Mouse (Mus musculus) heart, postnatal 0 days (tissue): ENCODE data around the gene Rgma. TPM values are rescaled to one million over a fixed set of nuclear protein-coding genes. Genes with fewer than 3 reads are reported as not detected.

Source experiments
- ATAC-seq: fragments of 200-750 bp; cut with Nextera tagmentation; 2 replicates; pipeline ENCODE4 v1.8.0; 2017; ENCODE audit warnings: low read depth, moderate number of reproducible peaks, moderate library complexity; ENCODE audit not compliant: insufficient read depth
- DNase-seq: peaks from one replicate; pipeline ENCODE4 v3.0.0-alpha.2; 2016; ENCODE audit warnings: low spot score
- H3K27ac ChIP-seq: fragments of 300-500 bp; sonication (generic); 2 replicates; pipeline ENCODE4 v1.5.1; 2014; ENCODE audit warnings: low read depth, mild to moderate bottlenecking
- H3K27me3 ChIP-seq: fragments of 300-500 bp; sonication (generic); 2 replicates; pipeline ENCODE4 v1.6.1; 2014; ENCODE audit warnings: low read length, mixed read lengths; ENCODE audit not compliant: control insufficient read depth, insufficient read depth
- H3K36me3 ChIP-seq: fragments of 300-500 bp; sonication (generic); replicated peaks from 2 replicates; pipeline ENCODE4 v1.6.1; 2014; ENCODE audit warnings: low read length, mixed read lengths; ENCODE audit not compliant: control insufficient read depth, insufficient read depth
- H3K4me1 ChIP-seq: fragments of 300-500 bp; sonication (generic); 2 replicates; pipeline ENCODE4 v1.6.1; 2014; ENCODE audit warnings: antibody characterized with exemption; ENCODE audit not compliant: control insufficient read depth, insufficient read depth
- H3K4me2 ChIP-seq: fragments of 300-500 bp; sonication (generic); 2 replicates; pipeline ENCODE4 v1.6.1; 2014; ENCODE audit warnings: low read depth, mild to moderate bottlenecking, low read length, moderate library complexity
- H3K4me3 ChIP-seq: fragments of 300-500 bp; sonication (generic); 2 replicates; pipeline ENCODE4 v1.5.1; 2014; ENCODE audit warnings: low read depth, low read length
- H3K9ac ChIP-seq: fragments of 300-500 bp; sonication (generic); replicated peaks from 2 replicates; pipeline ENCODE4 v1.6.1; 2014; ENCODE audit warnings: low read depth, low read length, mixed read lengths
- H3K9me3 ChIP-seq: fragments of 300-500 bp; sonication (generic); replicated peaks from 2 replicates; pipeline ENCODE4 v1.6.1; 2016; ENCODE audit warnings: low read length; ENCODE audit not compliant: control insufficient read depth
- CTCF ChIP-seq: IDR thresholded peaks from 2 replicates; pipeline ENCODE4 v1.5.1; 2016; ENCODE audit warnings: antibody characterized with exemption, control low read depth, low read depth
- EP300 ChIP-seq: IDR thresholded peaks from 2 replicates; pipeline ENCODE4 v1.6.1; 2016; ENCODE audit warnings: antibody characterized with exemption, low read depth
- WGBS: fragments of 180-500 bp; shearing (Covaris S2); extraction: QIAGEN DNeasy Blood & Tissue Kit; methylation state at CpG from one replicate; pipeline ENCODE4 v1.1.7; 2014; 5-methylcytosine and 5-hydroxymethylcytosine counted together
- polyA plus RNA-seq: library from polyadenylated mRNA; unstranded; fragments of >200 nt; fragmentation: Nextera tagmentation; extraction: Ambion mirVana; gene quantifications from 2 replicates; pipeline ENCODE4 v1.2.1, GENCODE M21; 2015
- total RNA-seq: library from RNA; depleted of rRNA; stranded (reverse); fragments of >200 nt; gene quantifications from 2 replicates; pipeline ENCODE4 v1.2.3, GENCODE M21; 2014; ENCODE audit warnings: low replicate concordance

Rgma gene
- total and polyA plus RNA-seq, 2 experiments from 2014 or later = 2.7 to 10.2 TPM

- no peak overlapping the region for H3K4me2 ChIP-seq
- H3K9me3 ChIP-seq = no peaks in the 10 kb centered on the region
- H3K27me3 ChIP-seq = no peaks in the 10 kb centered on the region
- ATAC-seq (no peak), DNase-seq (no peak)
- no peak overlapping the region for H3K27ac ChIP-seq
- TF ChIP-seq CTCF (no peak), EP300 (no peak)
- H3K36me3 ChIP-seq = peaks cover 44% of the 10 kb centered on the region
- WGBS = 83% methylated on average over 8 of the region's 8 CpGs
- H3K9ac ChIP-seq = no peak overlapping the region
- peaks cover 10% of the 10 kb centered on the region; the same call in 1 of the 2 replicates for H3K4me1 ChIP-seq
- no peak overlapping the region for H3K4me3 ChIP-seq
These were observed 51.6 kb downstream of the Rgma start for GRCm38 (mm10) chr7:73426752-73427386.

- WGBS = 88% methylated on average over 6 of the region's 6 CpGs
- Histone ChIP-seq H3K9me3 (no peaks in the 10 kb centered on the region), H3K27ac (no peak overlapping the region), H3K36me3 (peaks cover 47% of the 10 kb centered on the region), H3K4me3 (no peak overlapping the region), H3K27me3 (no peaks in the 10 kb centered on the region), H3K9ac (no peak overlapping the region), H3K4me2 (no peak overlapping the region), H3K4me1 (peaks cover 10% of the 10 kb centered on the region; the same call in 1 of the 2 replicates)
- ATAC-seq = no peak
- TF ChIP-seq EP300 (no peak), CTCF (no peak)
- DNase-seq = no peak
These were observed 52.5 kb downstream of the Rgma start for GRCm38 (mm10) chr7:73427794-73428193.

- peaks cover 10% of the 10 kb centered on the region; the same call in 1 of the 2 replicates for H3K4me1 ChIP-seq
- H3K36me3 ChIP-seq = peaks cover 54% of the 10 kb centered on the region
- no peak overlapping the region for H3K4me2 ChIP-seq
- TF ChIP-seq EP300 = no peak
- TF ChIP-seq CTCF = no peak
- H3K4me3 ChIP-seq = no peak overlapping the region
- no peak overlapping the region for H3K9ac ChIP-seq
- H3K27me3 ChIP-seq = no peaks in the 10 kb centered on the region
- no peak for DNase-seq
- 63% methylated on average over 3 of the region's 3 CpGs for WGBS
- ATAC-seq = no peak
- no peaks in the 10 kb centered on the region for H3K9me3 ChIP-seq
- H3K27ac ChIP-seq = no peak overlapping the region
These were observed 53.2 kb downstream of the Rgma start for GRCm38 (mm10) chr7:73428525-73428924.

DNA sequence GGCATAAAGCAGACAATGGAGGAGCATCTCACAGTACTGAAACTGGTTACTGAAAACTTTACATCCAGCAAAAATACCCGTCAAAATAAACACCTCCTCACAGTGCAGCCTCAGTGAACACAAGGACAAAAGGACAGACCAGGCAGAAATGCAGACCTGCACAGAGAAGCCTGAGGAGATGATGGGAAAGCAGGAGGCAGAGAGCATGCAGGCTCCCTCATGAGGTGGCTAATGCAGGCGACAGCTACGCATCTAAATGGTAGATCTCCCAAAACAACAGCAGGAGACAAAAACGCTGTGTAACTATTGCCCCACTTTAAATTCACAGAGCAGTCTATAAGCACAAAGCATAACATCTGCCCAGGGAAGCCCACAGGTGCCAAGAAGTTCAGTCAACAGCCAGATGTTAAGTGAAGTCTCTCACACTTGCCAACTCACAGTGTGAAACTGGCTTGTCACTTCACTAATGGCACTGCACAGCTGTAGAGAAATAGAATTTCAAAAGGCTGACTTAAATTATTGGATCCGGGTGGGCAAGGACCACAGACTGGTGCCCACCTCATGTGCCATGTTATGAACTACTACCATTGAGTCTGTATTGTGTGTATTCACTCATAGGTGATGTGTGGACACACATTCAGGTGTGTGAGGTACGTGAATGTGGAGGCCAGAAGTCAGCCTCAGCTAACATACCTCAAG, 58.5 kb downstream of the Rgma start:
- no peak overlapping the region for H3K9ac ChIP-seq
- H3K9me3 ChIP-seq = no peaks in the 10 kb centered on the region
- H3K27me3 ChIP-seq = no peaks in the 10 kb centered on the region
- DNase-seq (no peak), ATAC-seq (no peak)
- TF ChIP-seq EP300 (no peak), CTCF (no peak)
- WGBS = 69% methylated on average over 6 of the region's 6 CpGs
- no peak overlapping the region for H3K4me2 ChIP-seq
- no peak overlapping the region for H3K27ac ChIP-seq
- H3K4me3 ChIP-seq = no peak overlapping the region
- no peaks in the 10 kb centered on the region for H3K4me1 ChIP-seq
- peaks cover 80% of the 10 kb centered on the region for H3K36me3 ChIP-seq

DNA sequence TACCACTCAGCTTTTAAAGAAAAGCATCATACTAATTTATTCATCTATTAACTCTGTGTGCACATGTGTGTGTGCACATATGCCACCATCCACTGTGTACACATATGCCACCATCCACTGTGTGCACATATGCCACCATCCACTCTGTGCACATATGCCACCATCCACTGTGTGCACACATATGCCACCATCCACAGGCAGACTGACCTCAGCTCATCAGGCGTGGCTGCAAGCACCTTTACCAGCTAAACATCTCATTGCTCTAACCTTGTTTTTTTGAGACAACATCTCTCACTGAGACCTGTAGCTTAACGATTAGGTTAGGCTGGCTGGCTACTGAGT, 59.0 kb downstream of the Rgma start:
- Histone ChIP-seq H3K27ac (no peak overlapping the region), H3K4me2 (no peak overlapping the region), H3K36me3 (peaks cover 80% of the 10 kb centered on the region), H3K27me3 (no peaks in the 10 kb centered on the region), H3K9me3 (no peaks in the 10 kb centered on the region), H3K4me1 (no peaks in the 10 kb centered on the region), H3K9ac (no peak overlapping the region), H3K4me3 (no peak overlapping the region)
- ATAC-seq = no peak
- TF ChIP-seq EP300 = no peak
- TF ChIP-seq CTCF = no peak
- no peak for DNase-seq
- 81% methylated on average over 2 of the region's 2 CpGs for WGBS
